Mouse (Mus musculus): ENCODE measurements at regions not wholly inside any gene's neighbourhood (a gene's known extent, or its start where the extent isn't known, plus 50 kb on each side); places are given as distances from the start of the nearest gene placed in this dataset.

- TF ChIP-seq CTCF (IDR thresholded peaks at IDR 0.05; ENCODE audit: low read depth, low read length) (no peak), GATA2 (IDR thresholded peaks at IDR 0.05; ENCODE audit: borderline replicate concordance, low read depth, low read length) (no peak)
Observed at GRCm38 (mm10) chr11:114215256-114215655, 148.4 kb upstream of the Sdk2 start.

Measured in G1E (cell line).